Mouse (Mus musculus): ENCODE measurements around the gene Cep250.
"Not testable (repeated sequence)": the region's sequence is repeated elsewhere in the genome, so short reads cannot be mapped to it uniquely, and the experiment has no call there.

The Cep250 gene

GRCm38 (mm10) chr2:155956134-155957059 lies at the start of gene Cep250:
Cep250 (plus strand) TSS chr2:155956458.
- peak; percentile 87 for DNase-seq

- DNase-seq, result no peak
Measured at GRCm38 (mm10) chr2:155914684-155915083, 41.6 kb upstream of the Cep250 start.

GRCm38 (mm10) chr2:155923143-155923542 lies 33.1 kb upstream of the Cep250 start:
- no peak for DNase-seq

GRCm38 (mm10) chr2:155925213-155925612 lies 31.0 kb upstream of the Cep250 start:
- not testable (repeated sequence) for DNase-seq

GRCm38 (mm10) chr2:155928711-155929345 lies 27.4 kb upstream of the Cep250 start:
- DNase-seq, result no peak

- DNase-seq, result peak; percentile 92
Measured at GRCm38 (mm10) chr2:155929531-155930442, 26.5 kb upstream of the Cep250 start, which contains the start of gene Uqcc1. Uqcc1 (minus strand) TSS chr2:155930310.

GRCm38 (mm10) chr2:155939897-155940529 lies 16.2 kb upstream of the Cep250 start:
- DNase-seq, result no peak

GRCm38 (mm10) chr2:155940681-155941080 lies 15.6 kb upstream of the Cep250 start, which contains the start of gene Gm15557:
Gm15557 (plus strand) TSS chr2:155940728.
- DNase-seq, result no peak

- DNase-seq, result no peak
Measured at GRCm38 (mm10) chr2:155941697-155942442, 14.4 kb upstream of the Cep250 start.

GRCm38 (mm10) chr2:155943463-155943862 lies 12.8 kb upstream of the Cep250 start:
- DNase-seq, result peak; percentile 38

GRCm38 (mm10) chr2:155944685-155945084 lies 11.6 kb upstream of the Cep250 start:
- DNase-seq, result no peak

- DNase-seq, result no peak
Measured at GRCm38 (mm10) chr2:155945124-155945523, 11.1 kb upstream of the Cep250 start, which contains the start of gene Gdf5. Gdf5 (minus strand) TSS chr2:155945367.

- DNase-seq, result no peak
Measured at GRCm38 (mm10) chr2:155945580-155945979, 10.7 kb upstream of the Cep250 start.

- peak; percentile 89 for DNase-seq
Measured at GRCm38 (mm10) chr2:155946069-155946468, 10.2 kb upstream of the Cep250 start.

- no peak for DNase-seq
Measured at GRCm38 (mm10) chr2:155946499-155946898, 9.8 kb upstream of the Cep250 start.

GRCm38 (mm10) chr2:155947390-155948002 lies 8.8 kb upstream of the Cep250 start:
- no peak for DNase-seq

GRCm38 (mm10) chr2:155949362-155949761 lies 6.9 kb upstream of the Cep250 start:
- no peak for DNase-seq

- peak; percentile 73 for DNase-seq
Measured at GRCm38 (mm10) chr2:155952006-155952405, 4.3 kb upstream of the Cep250 start.

GRCm38 (mm10) chr2:155959981-155960380 lies 3.7 kb downstream of the Cep250 start:
- DNase-seq, result no peak

- no peak for DNase-seq
Measured at GRCm38 (mm10) chr2:155961862-155962261, 5.6 kb downstream of the Cep250 start.

GRCm38 (mm10) chr2:155962991-155963390 lies 6.7 kb downstream of the Cep250 start:
- DNase-seq, result no peak
